Comparison of ENCODE assay signal across 26 mouse cellular contexts in genomic region chr3:128394805-128395204, GRCm38 (mm10).
"Had no signal": no experiment of that assay in that cellular context is flagged by ENCODE, and none has a peak within 500 bp of the region (broad histone marks: within the 10 kb centered on the region; RNA-seq: fewer than 3 reads in every experiment).

No protein-coding gene starts in this region.

- H3K4me3 ChIP-seq: forebrain, embryonic 15.5 days; gastrocnemius, adult 2 months; heart, adult 2 months; heart, embryonic 13.5 days; heart, embryonic 15.5 days; hindbrain, embryonic 13.5 days; hindbrain, embryonic 15.5 days; limb, embryonic 13.5 days; limb, embryonic 15.5 days; liver, embryonic 12.5 days had no signal

- H3K9ac ChIP-seq: forebrain, embryonic 15.5 days; forebrain, postnatal 0 days; heart, embryonic 13.5 days; heart, embryonic 15.5 days; hindbrain, embryonic 13.5 days; hindbrain, embryonic 15.5 days; limb, embryonic 13.5 days; limb, embryonic 15.5 days; liver, embryonic 12.5 days; liver, embryonic 14.5 days had no signal

- H3K4me2 ChIP-seq: forebrain, embryonic 15.5 days; heart, embryonic 11.5 days; heart, embryonic 13.5 days; heart, embryonic 15.5 days; hindbrain, embryonic 13.5 days; hindbrain, embryonic 15.5 days; limb, embryonic 13.5 days; limb, embryonic 15.5 days; liver, embryonic 12.5 days had no signal

- H3K9me3 ChIP-seq: forebrain, embryonic 15.5 days; heart, embryonic 13.5 days; heart, embryonic 15.5 days; hindbrain, embryonic 13.5 days; hindbrain, embryonic 15.5 days; limb, embryonic 13.5 days; limb, embryonic 15.5 days; liver, embryonic 12.5 days had no signal

- H3K27ac ChIP-seq: forebrain, embryonic 15.5 days; gastrocnemius, adult 2 months; heart, adult 2 months; heart, embryonic 13.5 days; heart, embryonic 15.5 days; hindbrain, embryonic 13.5 days; hindbrain, embryonic 15.5 days; hindbrain, postnatal 0 days; limb, embryonic 13.5 days; limb, embryonic 15.5 days; liver, embryonic 12.5 days; liver, embryonic 14.5 days had no signal

- H3K4me1 ChIP-seq: forebrain, embryonic 15.5 days; heart, embryonic 13.5 days; heart, embryonic 15.5 days; hindbrain, embryonic 13.5 days; hindbrain, embryonic 15.5 days; limb, embryonic 15.5 days; liver, embryonic 12.5 days had no signal

- H3K36me3 ChIP-seq: forebrain, embryonic 15.5 days; heart, embryonic 13.5 days; heart, embryonic 15.5 days; hindbrain, embryonic 13.5 days; hindbrain, embryonic 15.5 days; limb, embryonic 13.5 days; limb, embryonic 15.5 days; liver, embryonic 12.5 days had no signal

- ATAC-seq: forebrain, embryonic 15.5 days; forebrain, postnatal 0 days; hindbrain, postnatal 0 days; intestine, embryonic 16.5 days; liver, embryonic 12.5 days had no signal

- DNase-seq: forebrain, postnatal 0 days; gastrocnemius, adult 2 months; gastrocnemius, postnatal 10 days; gastrocnemius, postnatal 25 days; heart, adult 11 months; heart, adult 2 months; heart, postnatal 14 days; heart, postnatal 36 days; kidney, adult 11 months; kidney, adult 8-10 months; kidney, postnatal 25 days; layer of hippocampus, adult 9-11 months; layer of hippocampus, postnatal 36 days; left cerebral cortex, postnatal 4 days had no signal

- H3K27me3 ChIP-seq: forebrain, embryonic 15.5 days; heart, embryonic 15.5 days; hindbrain, embryonic 13.5 days; hindbrain, embryonic 15.5 days; limb, embryonic 13.5 days; limb, embryonic 15.5 days; liver, embryonic 12.5 days had no signal
